Mouse (Mus musculus): ENCODE data around the gene Rassf9. TPM values are rescaled to one million over a fixed set of nuclear protein-coding genes. Genes with fewer than 3 reads are reported as not detected.

Gene Rassf9
- not detected in 2 replicates for polyA plus RNA-seq (2012; ENCODE audit: insufficient read depth, low replicate concordance)

- TF ChIP-seq FLI1 (IDR thresholded peaks at IDR 0.05; ENCODE audit: low read length): no peak
- H3K4me1 ChIP-seq: no peaks in the 10 kb centered on the region
- H3K9me3 ChIP-seq: no peaks in the 10 kb centered on the region
- H3K36me3 ChIP-seq (replicated peaks; ENCODE audit: low read length): no peaks in the 10 kb centered on the region
- no peaks in the 10 kb centered on the region for H3K27me3 ChIP-seq (replicated peaks)
- H3K4me3 ChIP-seq (replicated peaks): no peak within 1 kb of the TSS
Measured at GRCm38 (mm10) chr10:102511807-102512461, at the start of gene Rassf9. Gene Rassf9 (plus strand): TSS chr10:102512222.

GRCm38 (mm10) chr10:102469412-102469811 lies 42.6 kb upstream of the Rassf9 start:
- Histone ChIP-seq H3K27me3 (replicated peaks) (no peaks in the 10 kb centered on the region), H3K4me3 (replicated peaks) (no peak overlapping the region), H3K9me3 (no peaks in the 10 kb centered on the region), H3K36me3 (replicated peaks; ENCODE audit: low read length) (no peaks in the 10 kb centered on the region), H3K4me1 (no peaks in the 10 kb centered on the region)
- TF ChIP-seq GATA1 (IDR thresholded peaks at IDR 0.05; ENCODE audit: borderline replicate concordance, low read length): no peak
- TF ChIP-seq FLI1 (IDR thresholded peaks at IDR 0.05; ENCODE audit: low read length): no peak

GRCm38 (mm10) chr10:102490386-102490785 lies 21.6 kb upstream of the Rassf9 start, which contains the start of gene Nts:
Gene Nts (minus strand): TSS chr10:102490486.
- Histone ChIP-seq H3K27me3 (replicated peaks) (no peaks in the 10 kb centered on the region), H3K9me3 (no peaks in the 10 kb centered on the region), H3K36me3 (replicated peaks; ENCODE audit: low read length) (no peaks in the 10 kb centered on the region), H3K4me1 (no peaks in the 10 kb centered on the region), H3K4me3 (replicated peaks) (no peak within 1 kb of the TSS)
- TF ChIP-seq GATA1 (IDR thresholded peaks at IDR 0.05; ENCODE audit: borderline replicate concordance, low read length) (no peak), FLI1 (IDR thresholded peaks at IDR 0.05; ENCODE audit: low read length) (no peak)

GRCm38 (mm10) chr10:102491792-102492191 lies 20.2 kb upstream of the Rassf9 start:
- H3K9me3 ChIP-seq: no peaks in the 10 kb centered on the region
- TF ChIP-seq GATA1 (IDR thresholded peaks at IDR 0.05; ENCODE audit: borderline replicate concordance, low read length) (no peak), FLI1 (IDR thresholded peaks at IDR 0.05; ENCODE audit: low read length) (no peak)
- H3K36me3 ChIP-seq (replicated peaks; ENCODE audit: low read length): no peaks in the 10 kb centered on the region
- no peaks in the 10 kb centered on the region for H3K4me1 ChIP-seq
- no peak overlapping the region for H3K4me3 ChIP-seq (replicated peaks)
- H3K27me3 ChIP-seq (replicated peaks): no peaks in the 10 kb centered on the region

DNA sequence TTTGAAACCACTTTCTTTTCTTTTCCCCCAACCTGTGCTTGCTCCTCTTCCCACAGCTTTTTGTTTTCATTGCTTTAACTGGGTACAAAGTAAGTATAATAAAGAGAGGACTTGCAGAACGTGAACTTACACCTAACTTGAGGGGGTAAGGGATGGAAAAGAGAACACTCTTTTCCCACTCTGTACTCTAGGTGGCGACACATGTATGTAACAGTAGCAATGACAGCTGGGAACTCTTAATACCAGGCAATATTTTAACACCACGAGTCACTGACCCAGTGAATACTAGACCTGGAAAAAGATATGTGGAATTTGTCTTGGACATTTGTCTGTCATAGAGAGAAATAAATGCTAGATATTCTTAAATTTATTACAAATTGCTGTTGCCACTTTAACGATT lies 13.3 kb upstream of the Rassf9 start:
- Histone ChIP-seq H3K4me1 (no peaks in the 10 kb centered on the region), H3K4me3 (replicated peaks) (no peak overlapping the region), H3K27me3 (replicated peaks) (no peaks in the 10 kb centered on the region), H3K9me3 (no peaks in the 10 kb centered on the region), H3K36me3 (replicated peaks; ENCODE audit: low read length) (no peaks in the 10 kb centered on the region)
- TF ChIP-seq FLI1 (IDR thresholded peaks at IDR 0.05; ENCODE audit: low read length) (no peak), GATA1 (IDR thresholded peaks at IDR 0.05; ENCODE audit: borderline replicate concordance, low read length) (no peak)

DNA sequence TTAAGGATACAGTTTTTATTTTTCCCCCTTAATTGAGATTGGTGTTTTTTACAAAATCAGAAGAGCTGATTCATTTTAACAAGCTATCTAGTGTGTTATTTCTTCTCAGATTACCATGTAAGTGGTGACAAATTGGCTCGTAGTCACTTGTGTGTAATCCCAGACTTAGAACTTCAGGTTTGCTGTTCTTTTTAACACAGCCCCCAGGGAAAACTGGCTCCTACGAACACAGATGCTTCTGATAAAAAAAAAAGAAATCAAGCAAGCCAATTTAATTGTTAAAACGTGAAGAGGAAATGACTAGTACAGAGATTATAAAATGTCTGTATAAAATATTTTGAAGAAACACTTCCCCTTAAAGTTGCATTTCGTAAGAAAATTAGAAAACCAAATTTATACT lies 4.6 kb upstream of the Rassf9 start:
- Histone ChIP-seq H3K4me3 (replicated peaks) (no peak overlapping the region), H3K4me1 (no peaks in the 10 kb centered on the region), H3K36me3 (replicated peaks; ENCODE audit: low read length) (no peaks in the 10 kb centered on the region), H3K9me3 (no peaks in the 10 kb centered on the region), H3K27me3 (replicated peaks) (no peaks in the 10 kb centered on the region)
- no peak for TF ChIP-seq GATA1 (IDR thresholded peaks at IDR 0.05; ENCODE audit: borderline replicate concordance, low read length)
- TF ChIP-seq FLI1 (IDR thresholded peaks at IDR 0.05; ENCODE audit: low read length): no peak

GRCm38 (mm10) chr10:102511461-102511806 lies 588 bp upstream of the Rassf9 start:
- H3K9me3 ChIP-seq: no peaks in the 10 kb centered on the region
- H3K27me3 ChIP-seq (replicated peaks): no peaks in the 10 kb centered on the region
- no peaks in the 10 kb centered on the region for H3K36me3 ChIP-seq (replicated peaks; ENCODE audit: low read length)
- no peaks in the 10 kb centered on the region for H3K4me1 ChIP-seq
- no peak overlapping the region for H3K4me3 ChIP-seq (replicated peaks)
- TF ChIP-seq FLI1 (IDR thresholded peaks at IDR 0.05; ENCODE audit: low read length) (no peak), GATA1 (IDR thresholded peaks at IDR 0.05; ENCODE audit: borderline replicate concordance, low read length) (no peak)

DNA sequence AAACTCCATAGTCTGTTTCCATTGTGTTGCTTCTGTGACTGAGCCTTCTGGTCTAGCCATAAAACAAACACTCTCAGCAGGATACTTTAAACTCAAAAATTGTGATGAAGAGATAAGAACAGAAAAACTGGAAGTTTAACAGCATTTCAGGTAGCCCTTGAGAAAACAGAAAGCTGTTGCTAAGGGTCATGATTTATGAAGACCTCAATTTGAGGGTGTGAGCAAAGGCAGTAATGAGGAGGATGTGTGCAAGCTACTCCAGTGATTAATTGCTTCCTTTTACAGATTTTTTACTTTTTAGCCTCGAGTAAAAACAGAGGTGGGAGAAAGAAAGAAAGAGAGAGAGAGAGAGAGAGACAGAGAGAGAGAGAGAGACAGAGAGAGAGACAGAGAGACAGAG lies 2.1 kb downstream of the Rassf9 start:
- Histone ChIP-seq H3K36me3 (replicated peaks; ENCODE audit: low read length) (no peaks in the 10 kb centered on the region), H3K4me3 (replicated peaks) (no peak overlapping the region)

GRCm38 (mm10) chr10:102527901-102528300 lies 15.9 kb downstream of the Rassf9 start:
- Histone ChIP-seq H3K36me3 (replicated peaks; ENCODE audit: low read length) (no peaks in the 10 kb centered on the region), H3K27me3 (replicated peaks) (no peaks in the 10 kb centered on the region), H3K4me3 (replicated peaks) (no peak overlapping the region), H3K9me3 (0 out of 2 replicates have a peak, but pooled peaks cover 2% of the 10 kb centered on the region), H3K4me1 (no peaks in the 10 kb centered on the region)
- TF ChIP-seq GATA1 (IDR thresholded peaks at IDR 0.05; ENCODE audit: borderline replicate concordance, low read length) (no peak), FLI1 (IDR thresholded peaks at IDR 0.05; ENCODE audit: low read length) (no peak)

More for the DNA sequence above, 2.1 kb downstream of the Rassf9 start:
- Histone ChIP-seq H3K4me1 (no peaks in the 10 kb centered on the region), H3K27me3 (replicated peaks) (no peaks in the 10 kb centered on the region), H3K9me3 (no peaks in the 10 kb centered on the region)
- TF ChIP-seq GATA1 (IDR thresholded peaks at IDR 0.05; ENCODE audit: borderline replicate concordance, low read length): no peak
- TF ChIP-seq FLI1 (IDR thresholded peaks at IDR 0.05; ENCODE audit: low read length): no peak

GRCm38 (mm10) chr10:102553941-102554340 lies 41.9 kb downstream of the Rassf9 start:
- TF ChIP-seq FLI1 (IDR thresholded peaks at IDR 0.05; ENCODE audit: low read length) (no peak), GATA1 (IDR thresholded peaks at IDR 0.05; ENCODE audit: borderline replicate concordance, low read length) (no peak)
- no peak overlapping the region for H3K4me3 ChIP-seq (replicated peaks)

More at GRCm38 (mm10) chr10:102553941-102554340, 41.9 kb downstream of the Rassf9 start:
- H3K27me3 ChIP-seq (replicated peaks): no peaks in the 10 kb centered on the region
- no peaks in the 10 kb centered on the region for H3K4me1 ChIP-seq
- no peaks in the 10 kb centered on the region for H3K9me3 ChIP-seq
- H3K36me3 ChIP-seq (replicated peaks; ENCODE audit: low read length): no peaks in the 10 kb centered on the region

All from megakaryocyte, embryonic 14.5 days (primary cell).